Mouse (Mus musculus) embryonic fibroblast, embryonic 13.5 days (primary cell): ENCODE results near the gene 2310011J03Rik. TPM values are rescaled to one million over a fixed set of nuclear protein-coding genes. Genes with fewer than 3 reads are reported as not detected.

Experiments
- H3K27ac ChIP-seq: 2 replicates; pipeline ENCODE4 v1.5.1; 2012; ENCODE audit warnings: low read length, control low read depth, inconsistent platforms; ENCODE audit not compliant: insufficient read depth
- H3K4me1 ChIP-seq: 2 replicates; pipeline ENCODE4 v1.6.1; 2011; ENCODE audit warnings: low read length; ENCODE audit not compliant: control insufficient read depth, insufficient read depth
- H3K4me3 ChIP-seq: 2 replicates; pipeline ENCODE4 v1.5.1; 2011; ENCODE audit warnings: mild to moderate bottlenecking, control low read depth, low read length; ENCODE audit not compliant: insufficient read depth
- CTCF ChIP-seq: IDR thresholded peaks from 2 replicates; pipeline ENCODE4 v1.5.1; 2011; ENCODE audit warnings: mild to moderate bottlenecking, control low read depth, low read length, moderate library complexity, borderline replicate concordance; ENCODE audit not compliant: insufficient read depth
- POLR2A ChIP-seq: IDR thresholded peaks from 2 replicates; pipeline ENCODE4 v1.6.1; 2011; ENCODE audit warnings: low read depth, mild to moderate bottlenecking, control low read depth, low read length, moderate library complexity
- polyA plus RNA-seq: library from polyadenylated mRNA; stranded (reverse); fragments of >200 nt; gene quantifications from 2 replicates; pipeline ENCODE4 v1.2.4, GENCODE M21; 2011; ENCODE audit warnings: low read depth; ENCODE audit not compliant: missing spikeins, insufficient read length

Gene 2310011J03Rik
- polyA plus RNA-seq, 1 experiment = 16.4 TPM

GRCm38 (mm10) chr10:80330888-80331287 lies 10.6 kb upstream of the 2310011J03Rik start:
- no peak for TF ChIP-seq CTCF
- TF ChIP-seq POLR2A = no peak
- no peak overlapping the region for H3K4me3 ChIP-seq
- no peak overlapping the region for H3K27ac ChIP-seq
- H3K4me1 ChIP-seq = no peaks in the 10 kb centered on the region

GRCm38 (mm10) chr10:80330084-80330483 lies 9.7 kb upstream of the 2310011J03Rik start:
- Histone ChIP-seq H3K27ac (no peak overlapping the region), H3K4me3 (peak overlapping the region; percentile 31), H3K4me1 (no peaks in the 10 kb centered on the region)
- TF ChIP-seq POLR2A (peak; percentile 36; the same call in 1 of the 2 replicates), CTCF (no peak)

- H3K27ac ChIP-seq = no peak within 1 kb of the TSS
- TF ChIP-seq CTCF (no peak), POLR2A (no peak)
- no peaks in the 10 kb centered on the region for H3K4me1 ChIP-seq
- peak within 1 kb of the TSS; percentile 31 for H3K4me3 ChIP-seq
Measured at GRCm38 (mm10) chr10:80329273-80330081, 9.1 kb upstream of the 2310011J03Rik start, which contains the start of the genes Pcsk4 and Reep6. Gene Pcsk4, minus strand, starts transcription at chr10:80329498. Gene Reep6, plus strand, starts transcription at chr10:80329953.

- Histone ChIP-seq H3K27ac (no peak overlapping the region), H3K4me3 (no peak overlapping the region), H3K4me1 (no peaks in the 10 kb centered on the region)
- TF ChIP-seq CTCF = no peak
- TF ChIP-seq POLR2A = no peak
Measured at GRCm38 (mm10) chr10:80325045-80325444, 4.7 kb upstream of the 2310011J03Rik start.

GRCm38 (mm10) chr10:80324120-80325037 lies 4.0 kb upstream of the 2310011J03Rik start:
- TF ChIP-seq POLR2A (no peak), CTCF (no peak)
- Histone ChIP-seq H3K4me1 (no peaks in the 10 kb centered on the region; the same call in 1 of the 2 replicates), H3K27ac (no peak overlapping the region), H3K4me3 (no peak overlapping the region; the same call in 1 of the 2 replicates)

GRCm38 (mm10) chr10:80323261-80324119 lies 3.2 kb upstream of the 2310011J03Rik start:
- H3K4me1 ChIP-seq = no peaks in the 10 kb centered on the region; the same call in 1 of the 2 replicates
- H3K27ac ChIP-seq = no peak overlapping the region
- peak; percentile 55 for TF ChIP-seq POLR2A
- TF ChIP-seq CTCF = no peak
- H3K4me3 ChIP-seq = peak overlapping the region; percentile 49

GRCm38 (mm10) chr10:80322811-80323211 lies 2.5 kb upstream of the 2310011J03Rik start:
- H3K4me1 ChIP-seq = no peaks in the 10 kb centered on the region; the same call in 1 of the 2 replicates
- H3K4me3 ChIP-seq = peak overlapping the region; percentile 49
- TF ChIP-seq CTCF (peak; percentile 35; the same call in 1 of the 2 replicates), POLR2A (no peak)
- no peak overlapping the region for H3K27ac ChIP-seq

GRCm38 (mm10) chr10:80321670-80322581 lies 1.6 kb upstream of the 2310011J03Rik start:
- TF ChIP-seq CTCF = no peak
- TF ChIP-seq POLR2A = no peak
- H3K4me3 ChIP-seq = 0 out of 2 replicates have a peak overlapping the region, but pooled peaks have one; percentile 49
- H3K4me1 ChIP-seq = no peaks in the 10 kb centered on the region; the same call in 1 of the 2 replicates
- no peak overlapping the region for H3K27ac ChIP-seq
